Mouse (Mus musculus) embryonic facial prominence, embryonic 13.5 days (tissue): ENCODE measurements around the gene Cntrob. TPM values are rescaled to one million over a fixed set of nuclear protein-coding genes. Genes with fewer than 3 reads are reported as not detected.
A peak's percentile ranks its signal among the peaks of the same experiment; 100 is the strongest.

Experiments
- ATAC-seq: fragments of 200-750 bp; cut with Nextera tagmentation; 2 replicates; pipeline ENCODE4 v1.8.0; 2017; ENCODE audit warnings: low read depth; ENCODE audit not compliant: insufficient number of reproducible peaks, insufficient read depth, low FRiP score, low TSS enrichment
- H3K27ac ChIP-seq: fragments of 300-500 bp; sonication (generic); 2 replicates; pipeline ENCODE4 v1.5.1; 2015; ENCODE audit warnings: moderate library complexity, mild to moderate bottlenecking, inconsistent platforms
- H3K27me3 ChIP-seq: fragments of 300-500 bp; sonication (generic); 2 replicates; pipeline ENCODE4 v1.6.1; 2015; ENCODE audit warnings: mild to moderate bottlenecking, inconsistent platforms
- H3K36me3 ChIP-seq: fragments of 300-500 bp; sonication (generic); 2 replicates; pipeline ENCODE4 v1.6.1; 2015; ENCODE audit warnings: mild to moderate bottlenecking, inconsistent platforms
- H3K4me1 ChIP-seq: fragments of 300-500 bp; sonication (generic); 2 replicates; pipeline ENCODE4 v1.6.1; 2015; ENCODE audit warnings: inconsistent platforms
- H3K4me2 ChIP-seq: fragments of 300-500 bp; sonication (generic); 2 replicates; pipeline ENCODE4 v1.6.1; 2015; ENCODE audit warnings: moderate library complexity, mild to moderate bottlenecking, inconsistent platforms
- H3K4me3 ChIP-seq: fragments of 300-500 bp; sonication (generic); 2 replicates; pipeline ENCODE4 v1.5.1; 2015; ENCODE audit warnings: mild to moderate bottlenecking, inconsistent platforms
- H3K9ac ChIP-seq: fragments of 300-500 bp; sonication (generic); 2 replicates; pipeline ENCODE4 v1.6.1; 2015; ENCODE audit warnings: mild to moderate bottlenecking, inconsistent platforms
- H3K9me3 ChIP-seq: fragments of 300-500 bp; sonication (generic); 2 replicates; pipeline ENCODE4 v1.6.1; 2016; ENCODE audit warnings: inconsistent platforms
- WGBS: fragments of 180-500 bp; shearing (Covaris S2); methylation state at CpG from one replicate; pipeline ENCODE4 v1.1.7; 2015; ENCODE audit warnings: mixed read lengths; 5-methylcytosine and 5-hydroxymethylcytosine counted together
- polyA plus RNA-seq: library from polyadenylated mRNA; unstranded; fragments of >200 nt; fragmentation: Nextera tagmentation; extraction: Ambion mirVana; gene quantifications from 2 replicates; pipeline ENCODE4 v1.2.1, GENCODE M21; 2015

Gene Cntrob
- polyA plus RNA-seq, 1 experiment from 2014 or later: 33.8 TPM

- Histone ChIP-seq H3K4me3 (no peak overlapping the region), H3K9me3 (no peaks in the 10 kb centered on the region), H3K4me2 (no peak overlapping the region), H3K27ac (no peak overlapping the region), H3K27me3 (no peaks in the 10 kb centered on the region), H3K4me1 (no peaks in the 10 kb centered on the region), H3K9ac (no peak overlapping the region), H3K36me3 (peaks cover 4% of the 10 kb centered on the region; the same call in 1 of the 2 replicates)
- 92% methylated on average over 5 of the region's 5 CpGs for WGBS
- ATAC-seq: no peak
Measured at GRCm38 (mm10) chr11:69291111-69291510, 32.5 kb downstream of the Cntrob start.

- ATAC-seq: no peak
- WGBS: 56% methylated on average over 5 of the region's 5 CpGs
- Histone ChIP-seq H3K4me2 (no peak overlapping the region), H3K27me3 (no peaks in the 10 kb centered on the region), H3K9me3 (no peaks in the 10 kb centered on the region), H3K4me3 (no peak overlapping the region), H3K4me1 (0 out of 2 replicates have a peak, but pooled peaks cover 2% of the 10 kb centered on the region), H3K27ac (no peak overlapping the region), H3K9ac (no peak overlapping the region), H3K36me3 (no peaks in the 10 kb centered on the region)
Measured at GRCm38 (mm10) chr11:69277267-69277666, 46.3 kb downstream of the Cntrob start.

- 60% methylated on average over 2 of the region's 2 CpGs for WGBS
Measured at GRCm38 (mm10) chr11:69276081-69276480, 47.5 kb downstream of the Cntrob start.

GRCm38 (mm10) chr11:69275650-69276049, 47.9 kb downstream of the Cntrob start:
- H3K4me1 ChIP-seq: 0 out of 2 replicates have a peak, but pooled peaks cover 2% of the 10 kb centered on the region
- no peak overlapping the region for H3K4me2 ChIP-seq
- H3K9me3 ChIP-seq: no peaks in the 10 kb centered on the region
- no peak overlapping the region for H3K4me3 ChIP-seq
- no peak overlapping the region for H3K9ac ChIP-seq
- no peaks in the 10 kb centered on the region for H3K36me3 ChIP-seq
- WGBS: 75% methylated on average over 6 of the region's 6 CpGs
- H3K27me3 ChIP-seq: no peaks in the 10 kb centered on the region
- no peak overlapping the region for H3K27ac ChIP-seq
- no peak for ATAC-seq

More at GRCm38 (mm10) chr11:69276081-69276480, 47.5 kb downstream of the Cntrob start:
- H3K4me1 ChIP-seq: 0 out of 2 replicates have a peak, but pooled peaks cover 2% of the 10 kb centered on the region
- no peaks in the 10 kb centered on the region for H3K9me3 ChIP-seq
- H3K36me3 ChIP-seq: no peaks in the 10 kb centered on the region
- H3K27ac ChIP-seq: no peak overlapping the region
- no peaks in the 10 kb centered on the region for H3K27me3 ChIP-seq
- H3K4me3 ChIP-seq: no peak overlapping the region
- H3K9ac ChIP-seq: no peak overlapping the region
- H3K4me2 ChIP-seq: no peak overlapping the region
- ATAC-seq: no peak

- no peak overlapping the region for H3K4me3 ChIP-seq
- WGBS: 33% methylated on average over 16 of the region's 16 CpGs
- H3K36me3 ChIP-seq: no peaks in the 10 kb centered on the region
- peaks cover 7% of the 10 kb centered on the region; the same call in 1 of the 2 replicates for H3K27me3 ChIP-seq
- peaks cover 2% of the 10 kb centered on the region; the same call in 1 of the 2 replicates for H3K4me1 ChIP-seq
- no peaks in the 10 kb centered on the region for H3K9me3 ChIP-seq
- H3K9ac ChIP-seq: 0 out of 2 replicates have a peak overlapping the region, but pooled peaks have one; percentile 6
- no peak overlapping the region for H3K27ac ChIP-seq
- ATAC-seq: no peak
- no peak overlapping the region; the same call in 1 of the 2 replicates for H3K4me2 ChIP-seq
Measured at GRCm38 (mm10) chr11:69272122-69272740, 51.3 kb downstream of the Cntrob start.

GRCm38 (mm10) chr11:69269575-69269974, 54.0 kb downstream of the Cntrob start:
- Histone ChIP-seq H3K9me3 (no peaks in the 10 kb centered on the region), H3K36me3 (no peaks in the 10 kb centered on the region), H3K4me3 (no peak overlapping the region), H3K9ac (peak overlapping the region; percentile 22; the same call in 1 of the 2 replicates), H3K27ac (no peak overlapping the region), H3K4me1 (peaks cover 14% of the 10 kb centered on the region), H3K27me3 (peaks cover 7% of the 10 kb centered on the region; the same call in 1 of the 2 replicates), H3K4me2 (peak overlapping the region; percentile 33)
- ATAC-seq: no peak
- 14% methylated on average over 13 of the region's 13 CpGs for WGBS

- ATAC-seq: no peak
- WGBS: 84% methylated on average over 13 of the region's 13 CpGs
- Histone ChIP-seq H3K27ac (no peak overlapping the region), H3K4me3 (no peak overlapping the region), H3K27me3 (peaks cover 7% of the 10 kb centered on the region; the same call in 1 of the 2 replicates), H3K4me1 (peaks cover 14% of the 10 kb centered on the region), H3K9ac (0 out of 2 replicates have a peak overlapping the region, but pooled peaks have one; percentile 16), H3K4me2 (no peak overlapping the region), H3K36me3 (no peaks in the 10 kb centered on the region), H3K9me3 (no peaks in the 10 kb centered on the region)
Measured at GRCm38 (mm10) chr11:69268100-69268499, 55.5 kb downstream of the Cntrob start.

- peaks cover 12% of the 10 kb centered on the region for H3K4me1 ChIP-seq
- WGBS: 30% methylated on average over 7 of the region's 7 CpGs
- no peak for ATAC-seq
- H3K36me3 ChIP-seq: no peaks in the 10 kb centered on the region
- no peaks in the 10 kb centered on the region for H3K9me3 ChIP-seq
- no peak overlapping the region for H3K27ac ChIP-seq
- peaks cover 7% of the 10 kb centered on the region; the same call in 1 of the 2 replicates for H3K27me3 ChIP-seq
- no peak overlapping the region for H3K9ac ChIP-seq
- H3K4me2 ChIP-seq: no peak overlapping the region
- no peak overlapping the region for H3K4me3 ChIP-seq
Measured at GRCm38 (mm10) chr11:69267341-69267740, 56.2 kb downstream of the Cntrob start.

GRCm38 (mm10) chr11:69266253-69266652, 57.3 kb downstream of the Cntrob start:
- no peak for ATAC-seq
- no peaks in the 10 kb centered on the region for H3K36me3 ChIP-seq
- H3K27ac ChIP-seq: no peak overlapping the region
- WGBS: 19% methylated on average over 10 of the region's 10 CpGs
- H3K9ac ChIP-seq: no peak overlapping the region; the same call in 1 of the 2 replicates
- H3K4me1 ChIP-seq: peaks cover 12% of the 10 kb centered on the region
- peak overlapping the region; percentile 39 for H3K4me2 ChIP-seq
- peaks cover 7% of the 10 kb centered on the region; the same call in 1 of the 2 replicates for H3K27me3 ChIP-seq
- H3K9me3 ChIP-seq: no peaks in the 10 kb centered on the region
- H3K4me3 ChIP-seq: no peak overlapping the region

- H3K4me3 ChIP-seq: no peak overlapping the region
- 71% methylated on average over 9 of the region's 9 CpGs for WGBS
- no peak overlapping the region for H3K4me2 ChIP-seq
- H3K27me3 ChIP-seq: peaks cover 7% of the 10 kb centered on the region; the same call in 1 of the 2 replicates
- ATAC-seq: no peak
- H3K9ac ChIP-seq: no peak overlapping the region
- no peaks in the 10 kb centered on the region for H3K9me3 ChIP-seq
- peak overlapping the region; percentile 13; the same call in 1 of the 2 replicates for H3K27ac ChIP-seq
- no peaks in the 10 kb centered on the region for H3K36me3 ChIP-seq
- peaks cover 12% of the 10 kb centered on the region for H3K4me1 ChIP-seq
Measured at GRCm38 (mm10) chr11:69265410-69265809, 58.2 kb downstream of the Cntrob start.

GRCm38 (mm10) chr11:69264276-69264675, 59.3 kb downstream of the Cntrob start:
- 64% methylated on average over 2 of the region's 2 CpGs for WGBS
- H3K27ac ChIP-seq: no peak overlapping the region
- H3K4me3 ChIP-seq: no peak overlapping the region
- H3K4me1 ChIP-seq: peaks cover 12% of the 10 kb centered on the region
- H3K4me2 ChIP-seq: no peak overlapping the region
- no peaks in the 10 kb centered on the region for H3K9me3 ChIP-seq
- H3K27me3 ChIP-seq: peaks cover 7% of the 10 kb centered on the region; the same call in 1 of the 2 replicates
- ATAC-seq: no peak
- no peak overlapping the region for H3K9ac ChIP-seq
- H3K36me3 ChIP-seq: no peaks in the 10 kb centered on the region

GRCm38 (mm10) chr11:69260111-69260510, 63.5 kb downstream of the Cntrob start:
- H3K4me1 ChIP-seq: peaks cover 17% of the 10 kb centered on the region
- no peak overlapping the region for H3K4me2 ChIP-seq
- no peaks in the 10 kb centered on the region for H3K36me3 ChIP-seq
- H3K27me3 ChIP-seq: no peaks in the 10 kb centered on the region
- no peak for ATAC-seq
- H3K27ac ChIP-seq: no peak overlapping the region
- H3K4me3 ChIP-seq: no peak overlapping the region
- no peak overlapping the region for H3K9ac ChIP-seq
- no peaks in the 10 kb centered on the region for H3K9me3 ChIP-seq
- 94% methylated on average over 1 of the region's 1 CpGs for WGBS
